Mouse (Mus musculus): ENCODE measurements at regions not wholly inside any gene's neighbourhood (a gene's known extent, or its start where the extent isn't known, plus 50 kb on each side); places are given as distances from the start of the nearest gene placed in this dataset.

- no peak for DNase-seq (ENCODE audit: extremely low read depth, low read depth, low spot score)
- no peak overlapping the region for H3K4me3 ChIP-seq (ENCODE audit: insufficient read depth, low read depth, low read length)
- WGBS = 78% methylated on average over 7 of the region's 7 CpGs
Observed at GRCm38 (mm10) chr5:43339671-43340070, 106.7 kb downstream of the Cpeb2 start.

GRCm38 (mm10) chr5:43341475-43341874 lies 108.5 kb downstream of the Cpeb2 start:
- TF ChIP-seq POLR2A (IDR thresholded peaks at IDR 0.05; ENCODE audit: extremely low read depth, insufficient read depth, low read length) (no peak), CTCF (IDR thresholded peaks at IDR 0.05; ENCODE audit: low read depth, low read length) (no peak)
- Histone ChIP-seq H3K27me3 (ENCODE audit: control insufficient read depth, insufficient read depth, low read length) (no peaks in the 10 kb centered on the region), H3K79me2 (ENCODE audit: control insufficient read depth, insufficient read depth, low read length) (no peaks in the 10 kb centered on the region), H3K9ac (ENCODE audit: low read depth, low read length) (no peak overlapping the region), H3K4me1 (ENCODE audit: control insufficient read depth, insufficient read depth, low read length) (no peaks in the 10 kb centered on the region), H3K27ac (replicated peaks; ENCODE audit: insufficient read depth, low read depth, low read length) (no peak overlapping the region), H3K4me3 (ENCODE audit: insufficient read depth, low read depth, low read length) (no peak overlapping the region), H3K36me3 (ENCODE audit: control insufficient read depth, insufficient read depth, low read length) (no peaks in the 10 kb centered on the region)
- 95% methylated on average over 2 of the region's 2 CpGs for WGBS
- DNase-seq (ENCODE audit: extremely low read depth, low read depth, low spot score) = no peak

More at GRCm38 (mm10) chr5:43339671-43340070, 106.7 kb downstream of the Cpeb2 start:
- H3K27me3 ChIP-seq (ENCODE audit: control insufficient read depth, insufficient read depth, low read length) = no peaks in the 10 kb centered on the region
- no peaks in the 10 kb centered on the region; the same call in 1 of the 2 replicates for H3K4me1 ChIP-seq (ENCODE audit: control insufficient read depth, insufficient read depth, low read length)
- TF ChIP-seq CTCF (IDR thresholded peaks at IDR 0.05; ENCODE audit: low read depth, low read length) (no peak), POLR2A (IDR thresholded peaks at IDR 0.05; ENCODE audit: extremely low read depth, insufficient read depth, low read length) (no peak)
- no peak overlapping the region for H3K9ac ChIP-seq (ENCODE audit: low read depth, low read length)
- no peaks in the 10 kb centered on the region for H3K79me2 ChIP-seq (ENCODE audit: control insufficient read depth, insufficient read depth, low read length)
- H3K36me3 ChIP-seq (ENCODE audit: control insufficient read depth, insufficient read depth, low read length) = no peaks in the 10 kb centered on the region
- H3K27ac ChIP-seq (replicated peaks; ENCODE audit: insufficient read depth, low read depth, low read length) = no peak overlapping the region

- no peak for DNase-seq (ENCODE audit: extremely low read depth, low read depth, low spot score)
- WGBS = 94% methylated on average over 1 of the region's 1 CpGs
Observed at GRCm38 (mm10) chr5:43344441-43344840, 111.5 kb downstream of the Cpeb2 start.

DNA sequence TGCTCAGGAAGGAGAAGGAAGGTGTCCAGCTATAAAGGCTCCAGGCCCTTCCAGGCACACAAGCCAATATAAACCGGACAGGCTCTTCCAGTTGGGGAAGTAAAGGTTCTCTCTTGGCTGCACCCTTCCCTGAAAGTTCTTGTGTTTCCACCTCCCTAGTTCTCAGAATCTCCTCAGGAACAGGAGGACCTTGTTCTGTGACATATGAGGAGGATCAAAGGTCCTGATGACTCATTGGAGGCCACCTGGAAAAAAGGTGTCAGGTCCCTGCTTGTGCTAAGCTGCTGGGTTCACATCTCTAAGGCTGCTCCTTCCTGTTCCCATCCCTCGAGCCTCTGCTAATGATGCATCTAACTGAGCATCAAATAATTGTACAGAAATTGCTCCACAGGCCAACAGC lies 118.0 kb downstream of the Cpeb2 start:
- TF ChIP-seq CTCF (IDR thresholded peaks at IDR 0.05; ENCODE audit: low read depth, low read length) = no peak
- Histone ChIP-seq H3K4me1 (ENCODE audit: control insufficient read depth, insufficient read depth, low read length) (peaks cover 15% of the 10 kb centered on the region; the same call in 1 of the 2 replicates), H3K27ac (replicated peaks; ENCODE audit: insufficient read depth, low read depth, low read length) (no peak overlapping the region), H3K9ac (ENCODE audit: low read depth, low read length) (no peak overlapping the region), H3K36me3 (ENCODE audit: control insufficient read depth, insufficient read depth, low read length) (no peaks in the 10 kb centered on the region), H3K4me3 (ENCODE audit: insufficient read depth, low read depth, low read length) (no peak overlapping the region), H3K27me3 (ENCODE audit: control insufficient read depth, insufficient read depth, low read length) (no peaks in the 10 kb centered on the region), H3K79me2 (ENCODE audit: control insufficient read depth, insufficient read depth, low read length) (no peaks in the 10 kb centered on the region)
- peak; percentile 30 for DNase-seq (ENCODE audit: extremely low read depth, low read depth, low spot score)
- WGBS = 50% methylated on average over 2 of the region's 2 CpGs

More at GRCm38 (mm10) chr5:43344441-43344840, 111.5 kb downstream of the Cpeb2 start:
- Histone ChIP-seq H3K27me3 (ENCODE audit: control insufficient read depth, insufficient read depth, low read length) (no peaks in the 10 kb centered on the region), H3K4me3 (ENCODE audit: insufficient read depth, low read depth, low read length) (no peak overlapping the region), H3K79me2 (ENCODE audit: control insufficient read depth, insufficient read depth, low read length) (no peaks in the 10 kb centered on the region), H3K4me1 (ENCODE audit: control insufficient read depth, insufficient read depth, low read length) (no peaks in the 10 kb centered on the region), H3K9ac (ENCODE audit: low read depth, low read length) (no peak overlapping the region), H3K36me3 (ENCODE audit: control insufficient read depth, insufficient read depth, low read length) (no peaks in the 10 kb centered on the region), H3K27ac (replicated peaks; ENCODE audit: insufficient read depth, low read depth, low read length) (no peak overlapping the region)
- TF ChIP-seq POLR2A (IDR thresholded peaks at IDR 0.05; ENCODE audit: extremely low read depth, insufficient read depth, low read length) = no peak
- TF ChIP-seq CTCF (IDR thresholded peaks at IDR 0.05; ENCODE audit: low read depth, low read length) = no peak

DNA sequence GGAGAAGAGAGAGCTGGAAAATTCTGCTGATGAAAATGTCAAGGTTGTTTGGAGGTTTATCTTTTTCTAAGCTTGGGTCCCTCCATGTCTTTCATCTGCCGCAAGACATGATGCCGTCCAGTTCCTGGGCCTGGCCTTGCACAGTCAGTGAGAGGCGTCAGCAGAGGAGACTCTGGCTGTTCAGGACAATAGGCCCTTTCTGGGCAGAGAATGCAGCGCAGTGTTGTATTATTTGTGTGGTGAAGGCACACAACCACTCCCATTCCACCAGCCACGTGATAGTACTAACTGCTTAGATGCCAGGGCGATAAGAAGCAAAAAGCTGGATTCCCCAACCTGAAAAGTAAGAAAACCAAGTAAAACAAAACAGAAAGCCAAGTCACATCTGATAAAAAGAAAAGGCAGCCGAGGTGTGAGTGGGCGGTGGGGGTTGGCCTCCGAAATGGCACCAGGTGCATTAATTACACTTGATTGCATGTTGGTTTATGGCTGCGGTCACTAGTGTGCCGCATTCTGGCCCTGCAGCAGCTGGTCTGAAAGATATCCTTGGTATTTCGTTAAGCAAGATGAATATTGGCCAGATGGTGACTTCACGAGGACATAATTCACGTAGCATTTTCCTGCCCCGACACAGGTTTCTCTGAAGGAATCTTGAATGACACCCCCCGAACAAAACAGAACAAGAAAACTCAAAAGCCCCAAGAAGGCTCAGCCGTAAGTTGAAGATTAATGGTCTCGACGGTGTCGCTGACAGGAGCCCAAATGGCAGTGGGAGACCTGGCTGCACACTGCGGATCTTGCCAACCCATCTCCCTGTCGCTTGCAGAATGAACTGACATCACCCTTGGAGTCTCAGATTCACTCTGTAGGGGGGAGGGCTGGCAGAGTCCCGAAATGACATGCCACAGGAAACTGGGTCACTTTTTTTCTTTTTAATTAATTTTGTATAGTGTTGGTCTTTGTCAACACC lies 120.3 kb downstream of the Cpeb2 start:
- Histone ChIP-seq H3K4me3 (ENCODE audit: insufficient read depth, low read depth, low read length) (no peak overlapping the region), H3K9ac (ENCODE audit: low read depth, low read length) (no peak overlapping the region), H3K36me3 (ENCODE audit: control insufficient read depth, insufficient read depth, low read length) (no peaks in the 10 kb centered on the region), H3K4me1 (ENCODE audit: control insufficient read depth, insufficient read depth, low read length) (peaks cover 15% of the 10 kb centered on the region; the same call in 1 of the 2 replicates), H3K79me2 (ENCODE audit: control insufficient read depth, insufficient read depth, low read length) (no peaks in the 10 kb centered on the region), H3K27ac (replicated peaks; ENCODE audit: insufficient read depth, low read depth, low read length) (no peak overlapping the region), H3K27me3 (ENCODE audit: control insufficient read depth, insufficient read depth, low read length) (no peaks in the 10 kb centered on the region)
- no peak for TF ChIP-seq POLR2A (IDR thresholded peaks at IDR 0.05; ENCODE audit: extremely low read depth, insufficient read depth, low read length)
- TF ChIP-seq CTCF (IDR thresholded peaks at IDR 0.05; ENCODE audit: low read depth, low read length) = no peak
- DNase-seq (ENCODE audit: extremely low read depth, low read depth, low spot score) = no peak
- WGBS = 89% methylated on average over 23 of the region's 23 CpGs
